Mouse (Mus musculus) hindlimb bud, embryonic 11.5 days (tissue): ENCODE measurements around the gene Phgdh.

ENCODE experiments used
- DNase-seq: peaks from one replicate; pipeline ENCODE4 v3.0.0-alpha.2; 2012; ENCODE audit warnings: low read depth, low spot score; ENCODE audit errors: extremely low spot score

Phgdh gene

GRCm38 (mm10) chr3:98348705-98349104, 8.9 kb upstream of the Phgdh start:
- no peak for DNase-seq

GRCm38 (mm10) chr3:98348106-98348505, 8.3 kb upstream of the Phgdh start:
- no peak for DNase-seq

DNA sequence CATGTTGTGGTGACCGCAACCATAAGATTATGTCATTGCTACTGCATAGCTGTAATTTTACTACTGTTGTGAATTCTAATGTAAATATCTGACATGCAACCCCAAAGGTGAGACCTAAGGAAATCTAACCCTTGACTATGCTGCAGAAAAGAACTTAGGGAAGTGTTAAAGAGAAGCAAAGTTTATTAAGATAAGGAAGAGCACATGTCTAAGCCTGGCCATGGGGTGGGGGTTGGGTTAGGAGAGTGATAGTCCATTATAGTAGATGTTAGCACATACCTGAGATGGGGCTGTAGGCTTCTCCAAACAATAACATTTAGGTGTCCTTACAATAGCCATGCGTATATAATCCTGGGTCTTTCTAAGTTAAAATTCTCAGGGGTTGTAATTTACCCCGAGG, 3.4 kb upstream of the Phgdh start:
- DNase-seq = no peak

DNA sequence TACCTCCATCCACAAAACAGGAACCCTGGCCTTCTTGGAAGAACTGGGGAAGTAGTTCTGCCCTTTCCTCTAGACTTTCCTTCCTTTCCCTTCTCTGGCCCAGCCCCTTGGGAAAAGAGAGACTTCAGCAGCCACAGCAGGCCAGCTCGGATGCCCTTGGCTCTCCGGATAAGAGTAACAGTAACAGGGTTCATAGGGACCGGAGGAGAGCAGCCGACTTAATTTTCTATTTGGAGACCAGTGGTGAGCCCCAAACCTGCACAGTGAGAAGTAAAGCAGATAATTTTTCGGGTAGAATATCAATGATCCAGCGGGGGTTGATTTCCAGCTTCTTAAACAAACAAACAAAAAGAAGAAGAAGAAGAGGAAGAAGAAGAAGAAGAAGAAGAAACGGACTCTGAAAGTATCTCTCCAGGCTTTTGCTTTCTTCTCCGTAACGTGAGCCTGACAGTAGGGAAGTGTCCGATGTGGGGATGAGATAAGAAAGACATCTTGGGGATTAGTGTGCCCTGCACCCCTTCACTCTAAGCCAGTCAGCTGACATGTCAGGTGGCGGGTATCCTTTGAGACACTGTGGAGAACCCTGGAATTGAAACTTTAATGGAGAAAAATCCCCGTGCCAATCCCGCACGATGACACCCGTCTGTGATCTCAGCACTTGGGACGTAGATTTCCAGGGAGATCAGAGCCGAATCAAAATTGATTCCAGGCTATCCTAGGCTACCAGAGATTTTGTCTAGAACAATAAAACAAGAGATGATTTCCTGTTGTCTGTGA, 1.2 kb upstream of the Phgdh start:
- no peak for DNase-seq

DNA sequence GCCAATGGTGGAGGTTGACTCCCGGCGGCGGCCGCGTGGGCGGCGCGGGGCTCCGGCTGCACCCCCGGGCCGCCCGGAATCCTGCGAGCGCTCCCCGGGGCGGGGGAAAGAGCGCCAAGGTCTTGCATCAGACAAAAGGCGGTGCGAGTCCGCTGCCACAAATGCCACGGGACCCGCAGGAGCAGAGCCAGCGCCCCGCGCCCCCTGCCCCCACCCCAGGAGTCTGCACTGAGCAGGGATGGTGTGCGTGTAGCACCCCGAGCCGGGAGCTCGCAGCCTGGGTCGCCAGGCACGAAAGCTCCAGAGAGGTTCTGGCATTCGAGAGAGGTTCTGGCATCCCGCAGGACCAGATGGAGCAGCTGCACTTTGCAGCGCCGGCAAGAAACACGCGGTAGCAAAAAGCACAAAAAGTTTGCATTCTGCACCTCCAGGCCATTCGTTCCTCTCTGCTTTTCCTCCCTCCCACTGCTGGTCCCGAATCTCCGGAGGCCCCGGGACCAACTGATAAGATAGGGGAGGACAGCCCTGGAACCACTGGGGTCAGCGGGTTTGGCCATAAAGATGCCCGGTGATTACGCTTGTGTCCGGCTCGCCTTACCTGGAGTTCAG, 589 bp downstream of the Phgdh start:
- DNase-seq = no peak

GRCm38 (mm10) chr3:98338584-98339041, 1.2 kb downstream of the Phgdh start:
- DNase-seq = peak; percentile 30

GRCm38 (mm10) chr3:98336661-98337654, 2.8 kb downstream of the Phgdh start:
- peak; percentile 24 for DNase-seq

GRCm38 (mm10) chr3:98335886-98336285, 3.9 kb downstream of the Phgdh start:
- DNase-seq = no peak

GRCm38 (mm10) chr3:98335331-98335730, 4.5 kb downstream of the Phgdh start:
- DNase-seq = no peak

- no peak for DNase-seq
These were observed 5.8 kb downstream of the Phgdh start for GRCm38 (mm10) chr3:98334010-98334409.

DNA sequence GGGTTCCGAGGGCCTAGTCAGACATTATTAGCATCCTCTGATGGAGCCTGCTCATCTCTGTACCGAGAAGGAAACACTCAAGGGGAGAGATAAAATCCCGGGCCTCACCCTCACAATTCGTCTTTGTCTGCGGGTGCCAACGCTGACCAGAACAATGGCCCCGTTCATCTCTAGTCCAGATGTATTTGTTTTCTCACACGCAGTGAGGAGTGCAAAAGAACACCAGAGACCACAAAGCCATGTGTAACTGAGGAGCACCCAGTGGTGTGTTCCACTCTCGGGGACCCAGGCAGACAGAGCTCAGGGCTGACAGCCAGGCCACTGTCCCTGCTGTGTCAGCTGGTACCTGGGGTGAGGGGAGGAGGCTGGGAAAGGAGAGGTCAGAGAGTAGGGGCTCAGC, 15.6 kb downstream of the Phgdh start:
- DNase-seq = no peak

- DNase-seq = no peak
These were observed 17.6 kb downstream of the Phgdh start for GRCm38 (mm10) chr3:98322209-98322608.

- DNase-seq = no peak
These were observed 20.6 kb downstream of the Phgdh start for GRCm38 (mm10) chr3:98319190-98319589.

GRCm38 (mm10) chr3:98317143-98317542, 22.6 kb downstream of the Phgdh start:
- DNase-seq = no peak

DNA sequence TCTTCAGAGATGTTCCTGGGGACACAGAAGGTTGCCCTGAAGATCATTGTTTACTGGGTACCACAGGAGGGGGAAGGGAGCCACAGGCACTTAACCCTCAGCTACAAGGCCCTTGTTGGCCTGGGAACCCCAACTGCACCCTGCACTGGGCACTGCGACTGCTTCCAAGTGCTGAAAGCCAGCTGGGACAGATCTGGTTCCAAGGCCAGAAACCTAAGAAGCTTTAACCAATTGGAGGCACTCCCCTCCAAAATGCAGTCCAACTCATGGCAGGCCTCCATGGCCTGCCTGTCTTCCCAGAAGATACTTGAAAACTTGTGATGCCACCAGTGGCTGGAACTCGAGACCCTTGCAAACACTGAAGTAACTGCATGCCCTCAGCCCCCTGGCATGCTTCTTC, 24.6 kb downstream of the Phgdh start:
- no peak for DNase-seq

- DNase-seq = no peak
These were observed 26.3 kb downstream of the Phgdh start for GRCm38 (mm10) chr3:98313294-98314155.

DNA sequence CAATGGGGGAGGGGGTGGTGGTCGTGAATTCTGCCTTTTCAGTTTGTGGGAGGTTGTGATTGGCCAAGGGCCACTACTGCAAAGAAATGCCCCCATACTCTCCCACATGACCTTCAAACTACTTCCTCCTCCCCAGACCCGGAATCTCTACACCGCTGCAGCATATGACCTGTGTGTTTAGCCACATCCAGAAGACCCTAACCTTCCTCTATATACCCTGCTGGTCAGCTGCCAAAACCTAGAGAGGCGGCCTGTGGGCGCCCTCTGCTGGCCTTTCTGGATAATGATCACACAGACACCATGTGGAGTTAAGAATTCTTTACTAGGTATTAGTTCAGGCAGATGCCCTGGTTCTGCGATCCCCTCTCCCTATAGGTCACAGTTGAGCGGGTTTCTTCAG, 26.9 kb downstream of the Phgdh start:
- DNase-seq = peak; percentile 16

DNA sequence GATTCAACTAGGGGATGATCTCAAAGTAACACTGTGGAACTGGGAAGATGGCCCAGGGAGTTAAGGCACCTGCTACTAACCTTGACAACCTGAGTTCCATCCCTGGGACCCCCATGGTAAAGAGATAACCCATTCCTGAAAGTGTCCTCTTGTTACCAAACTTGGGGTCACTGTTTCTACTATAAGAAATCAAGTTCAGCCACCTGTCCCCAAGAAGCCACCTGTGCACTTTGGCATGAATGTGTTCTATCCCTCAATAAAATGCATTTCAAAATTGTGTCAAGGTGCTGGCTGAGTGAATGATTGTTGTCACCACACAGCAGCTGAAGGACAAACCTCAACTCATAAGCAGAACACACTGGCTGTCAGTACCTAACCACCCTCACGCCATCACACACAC, 29.3 kb downstream of the Phgdh start:
- no peak for DNase-seq

DNA sequence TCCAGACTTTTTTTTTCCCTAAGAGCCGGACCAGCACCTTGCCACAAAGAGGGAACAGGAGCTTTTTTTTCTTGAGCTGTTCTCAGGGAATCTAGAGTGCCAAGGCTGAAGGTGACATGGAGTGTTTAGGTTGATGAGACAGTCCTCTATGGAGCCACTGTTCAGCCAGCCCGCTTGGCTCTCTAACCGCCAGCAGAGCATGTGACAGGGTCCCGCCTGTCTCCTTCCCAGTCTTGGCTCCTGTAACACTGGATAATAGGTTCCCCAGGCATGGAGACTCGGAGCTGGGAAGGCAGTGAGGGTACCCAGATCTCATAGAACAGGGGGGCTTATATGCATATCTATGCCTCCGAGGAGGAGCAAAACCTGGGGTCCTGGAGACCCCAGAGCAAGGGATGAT, 31.2 kb downstream of the Phgdh start:
- DNase-seq = no peak

DNA sequence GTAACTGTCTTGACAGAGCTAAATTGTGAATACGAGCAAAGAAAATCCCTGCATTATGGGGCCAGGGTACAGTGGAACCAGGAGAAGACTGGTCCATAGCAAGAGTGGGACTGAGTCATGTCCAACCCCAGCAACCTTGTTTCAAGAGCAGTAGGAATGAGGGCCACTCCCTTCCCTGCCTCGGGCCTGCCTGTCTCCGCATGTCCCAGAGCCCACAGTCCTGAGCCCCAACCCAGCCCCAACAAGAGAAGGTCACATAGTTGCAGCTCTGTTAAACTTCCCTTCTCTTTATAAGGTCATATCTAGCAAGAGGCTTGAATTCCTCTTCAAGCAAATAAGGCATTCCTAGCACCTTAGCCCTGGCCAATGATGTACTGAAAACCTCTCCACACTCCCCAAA, 38.0 kb downstream of the Phgdh start:
- no peak for DNase-seq
